Mouse (Mus musculus) small intestine, adult 2 months (tissue): ENCODE data around the gene Acd. TPM values are rescaled to one million over a fixed set of nuclear protein-coding genes. Genes with fewer than 3 reads are reported as not detected.

ENCODE experiments used
- H3K27ac ChIP-seq: fragments of 200-500 bp; 2 replicates; pipeline ENCODE4 v1.5.1; 2012; ENCODE audit warnings: low read depth, low read length, control low read depth, inconsistent platforms; ENCODE audit not compliant: insufficient read depth
- H3K27me3 ChIP-seq: fragments of 200-500 bp; 2 replicates; pipeline ENCODE4 v1.6.1; 2012; ENCODE audit warnings: mild to moderate bottlenecking, moderate library complexity, low read length, inconsistent platforms; ENCODE audit not compliant: control insufficient read depth, insufficient read depth
- H3K36me3 ChIP-seq: fragments of 200-500 bp; 2 replicates; pipeline ENCODE4 v1.6.1; 2012; ENCODE audit warnings: mild to moderate bottlenecking, low read length, control low read depth, inconsistent platforms; ENCODE audit not compliant: control insufficient read depth, insufficient read depth
- H3K4me1 ChIP-seq: fragments of 200-500 bp; 2 replicates; pipeline ENCODE4 v1.6.1; 2012; ENCODE audit warnings: low read length, inconsistent platforms, mixed read lengths; ENCODE audit not compliant: control insufficient read depth, insufficient read depth, insufficient read length
- H3K4me3 ChIP-seq: fragments of 200-500 bp; 2 replicates; pipeline ENCODE4 v1.5.1; 2012; ENCODE audit warnings: low read depth, mild to moderate bottlenecking, control low read depth, inconsistent platforms, low read length, moderate library complexity
- CTCF ChIP-seq: fragments of 200-500 bp; IDR thresholded peaks from 2 replicates; pipeline ENCODE4 v1.5.1; 2012; ENCODE audit warnings: low read depth, mild to moderate bottlenecking, control low read depth, inconsistent platforms, low read length, moderate library complexity, mixed read lengths; ENCODE audit not compliant: insufficient replicate concordance, insufficient read length; ENCODE audit errors: extremely low read depth
- POLR2A ChIP-seq: fragments of 200-500 bp; IDR thresholded peaks from 2 replicates; pipeline ENCODE4 v1.6.1; 2012; ENCODE audit warnings: low read depth, mild to moderate bottlenecking, control low read depth, inconsistent platforms, low read length, moderate library complexity
- WGBS: fragments of 180-500 bp; shearing (Covaris S2); methylation state at CpG from one replicate; pipeline ENCODE4 v1.1.7; 2018; 5-methylcytosine and 5-hydroxymethylcytosine counted together
- polyA plus RNA-seq: library from polyadenylated mRNA; depleted of rRNA; stranded (reverse); fragments of >200 nt; gene quantifications from 2 replicates; pipeline ENCODE4 v1.2.3, GENCODE M21; 2012; rRNA removed

The Acd gene
- polyA plus RNA-seq, 1 experiment: 20.6 TPM

DNA sequence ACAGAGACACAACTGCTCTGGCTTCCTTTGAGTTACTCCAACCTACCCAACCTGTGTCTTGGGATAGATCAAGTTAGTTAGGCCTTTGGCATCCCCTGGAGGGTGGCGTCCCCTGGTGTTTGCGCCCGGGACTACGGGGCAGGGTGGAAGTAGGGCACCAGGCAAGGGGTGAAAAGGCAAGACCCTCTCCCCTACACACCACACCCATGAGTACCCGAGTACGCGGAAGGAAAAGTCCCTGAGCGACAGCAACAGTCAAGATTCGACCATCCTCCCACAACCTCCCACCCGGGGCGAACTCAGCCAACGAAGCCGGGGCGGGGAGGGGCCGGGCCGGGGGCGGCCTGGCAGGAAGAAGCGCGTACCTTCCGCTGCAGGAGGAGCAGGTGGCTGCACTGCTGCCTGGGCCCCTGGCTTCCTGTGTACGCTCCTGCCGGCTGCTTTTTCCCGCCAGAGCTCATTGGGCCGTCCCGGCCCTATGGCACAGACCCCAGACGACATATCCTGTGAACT, 15.1 kb downstream of the Acd start, which contains the start of gene Carmil2:
TSS of gene Carmil2 (plus strand) at position 479 of the 513 bp plus-strand sequence.
- TF ChIP-seq POLR2A: no peak
- peak; percentile 68; the same call in 1 of the 2 replicates for TF ChIP-seq CTCF
- Histone ChIP-seq H3K4me3 (peak within 1 kb of the TSS; percentile 57), H3K27ac (no peak within 1 kb of the TSS), H3K36me3 (peaks cover 21% of the 10 kb centered on the region), H3K27me3 (no peaks in the 10 kb centered on the region), H3K4me1 (no peaks in the 10 kb centered on the region; the same call in 1 of the 2 replicates)
- 5% methylated on average over 26 of the region's 26 CpGs for WGBS

DNA sequence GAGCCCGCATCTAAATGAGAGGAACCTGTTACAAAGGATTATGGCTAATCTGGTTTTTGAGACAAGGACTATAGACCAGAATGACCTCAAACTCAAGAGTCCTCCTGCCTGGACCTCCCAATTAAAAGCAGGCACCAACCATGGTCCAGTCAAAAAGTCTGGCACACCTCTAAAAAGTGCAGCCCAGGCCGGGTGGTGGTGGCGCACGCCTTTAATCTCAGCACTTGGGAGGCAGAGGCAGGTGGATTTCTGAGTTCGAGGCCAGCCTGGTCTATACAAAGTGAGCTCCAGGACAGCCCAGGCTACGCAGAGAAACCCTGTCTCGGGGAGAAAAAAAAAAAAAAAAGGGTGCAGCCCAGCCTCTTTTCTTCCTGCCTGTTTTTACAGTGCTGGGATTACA, 15.6 kb downstream of the Acd start:
- no peaks in the 10 kb centered on the region for H3K27me3 ChIP-seq
- H3K36me3 ChIP-seq: peaks cover 26% of the 10 kb centered on the region
- H3K4me3 ChIP-seq: no peak overlapping the region
- no peaks in the 10 kb centered on the region; the same call in 1 of the 2 replicates for H3K4me1 ChIP-seq
- no peak overlapping the region for H3K27ac ChIP-seq
- 69% methylated on average over 7 of the region's 7 CpGs for WGBS
- no peak for TF ChIP-seq POLR2A
- no peak for TF ChIP-seq CTCF

DNA sequence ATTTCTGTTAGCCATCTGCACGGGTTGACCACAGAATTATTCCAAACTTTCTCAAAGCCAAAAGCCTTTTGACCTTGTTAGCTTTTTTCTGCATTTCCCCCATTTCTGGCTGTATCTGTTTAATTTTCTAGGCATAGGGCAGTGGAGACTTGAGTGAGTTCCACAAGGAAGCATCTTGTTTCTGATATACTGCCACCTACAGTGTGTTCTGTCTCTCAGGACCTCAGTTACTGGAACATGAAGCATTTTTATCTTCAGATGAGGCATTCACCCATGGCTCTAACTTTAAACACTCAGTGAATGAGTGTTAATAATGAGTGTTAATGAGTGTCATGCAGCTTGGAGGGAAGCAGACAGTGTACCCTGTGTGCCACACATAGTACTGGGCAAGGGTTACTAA, 23.0 kb downstream of the Acd start:
- Histone ChIP-seq H3K27ac (no peak overlapping the region), H3K36me3 (peaks cover 66% of the 10 kb centered on the region)
- WGBS: 65% methylated on average over 1 of the region's 1 CpGs

DNA sequence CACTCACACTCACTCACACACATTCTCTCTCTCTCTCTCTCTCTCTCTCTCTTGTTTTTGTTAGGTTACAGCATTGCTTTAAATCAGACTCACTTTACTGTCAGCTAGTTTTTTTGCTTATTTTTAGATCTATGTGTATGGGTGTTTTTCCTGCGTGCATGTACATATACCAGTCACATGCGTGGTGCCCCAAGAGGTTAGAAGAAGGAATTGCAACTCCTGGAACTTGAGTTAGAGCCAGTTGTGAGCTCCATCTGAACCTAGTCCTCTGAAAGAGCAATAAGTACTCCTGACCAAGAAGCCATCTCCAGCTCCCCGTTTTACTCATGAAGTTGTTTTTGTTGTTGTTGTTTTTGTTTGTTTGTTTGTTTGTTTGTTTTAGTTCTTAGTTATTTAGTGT, 39.7 kb downstream of the Acd start:
- no peak for TF ChIP-seq POLR2A
- no peak for TF ChIP-seq CTCF
- no peaks in the 10 kb centered on the region for H3K4me1 ChIP-seq
- H3K27me3 ChIP-seq: no peaks in the 10 kb centered on the region
- no peak overlapping the region for H3K4me3 ChIP-seq
- peaks cover 19% of the 10 kb centered on the region for H3K36me3 ChIP-seq
- 54% methylated on average over 3 of the region's 3 CpGs for WGBS
- H3K27ac ChIP-seq: no peak overlapping the region

More for the DNA sequence above, 23.0 kb downstream of the Acd start:
- TF ChIP-seq POLR2A: no peak
- no peak for TF ChIP-seq CTCF
- Histone ChIP-seq H3K4me3 (no peak overlapping the region), H3K27me3 (no peaks in the 10 kb centered on the region), H3K4me1 (no peaks in the 10 kb centered on the region)

DNA sequence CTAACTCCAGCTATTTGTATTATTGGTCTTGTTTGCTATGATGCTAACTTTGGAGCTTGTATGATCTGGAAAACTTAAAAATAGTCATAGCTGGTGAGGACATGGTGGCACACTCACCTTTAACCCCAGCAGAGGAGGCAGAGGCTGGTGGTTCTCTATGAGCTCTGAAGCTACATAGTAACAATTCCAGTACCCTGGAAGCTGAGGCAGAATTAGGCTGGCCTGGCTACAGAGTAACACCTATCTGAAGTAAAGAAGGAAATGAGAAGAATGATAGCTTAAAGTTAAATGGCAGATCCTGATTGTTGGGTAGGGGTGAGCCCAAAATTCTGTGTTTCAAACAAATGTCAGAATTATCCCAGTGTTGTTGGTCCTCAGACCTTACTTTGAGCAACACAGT, 43.3 kb downstream of the Acd start:
- Histone ChIP-seq H3K27ac (no peak overlapping the region), H3K4me1 (no peaks in the 10 kb centered on the region), H3K4me3 (no peak overlapping the region), H3K36me3 (peaks cover 15% of the 10 kb centered on the region), H3K27me3 (no peaks in the 10 kb centered on the region)
- TF ChIP-seq POLR2A (no peak), CTCF (no peak)

DNA sequence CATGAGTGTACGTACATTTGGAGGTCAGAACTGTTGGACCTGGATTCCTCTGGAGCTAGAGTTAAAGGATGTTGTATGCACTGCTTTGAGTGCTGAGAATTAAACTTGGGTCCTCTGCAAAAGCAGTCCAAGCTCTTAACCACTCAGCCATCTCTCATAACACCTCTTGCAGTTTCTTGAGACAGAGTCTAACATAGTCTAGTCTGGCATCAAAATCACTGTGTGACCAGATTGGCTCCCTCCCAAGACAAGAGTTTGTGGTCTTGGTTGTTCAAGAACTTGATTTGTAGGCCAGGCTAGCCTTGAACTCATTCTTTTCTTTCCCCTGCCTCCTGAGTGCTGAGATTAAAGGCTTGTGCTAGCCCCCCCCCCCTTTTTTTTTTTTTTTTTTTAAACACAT, 52.0 kb downstream of the Acd start:
- WGBS: 97% methylated on average over 1 of the region's 1 CpGs
- Histone ChIP-seq H3K36me3 (peaks cover 22% of the 10 kb centered on the region), H3K27me3 (no peaks in the 10 kb centered on the region), H3K27ac (no peak overlapping the region), H3K4me3 (no peak overlapping the region), H3K4me1 (no peaks in the 10 kb centered on the region; the same call in 1 of the 2 replicates)
- TF ChIP-seq CTCF (no peak), POLR2A (no peak)

Other genes with a start within 250 kb of the Acd start
- 36.9 and 60.5 TPM in 2 replicates for gene Tppp3, start 229.6 kb downstream of the Acd start, polyA plus RNA-seq
- 14.8 and 15.2 TPM in 2 replicates for gene Zdhhc1, start 204.2 kb downstream of the Acd start, polyA plus RNA-seq
- gene Hsd11b2, start 182.3 kb downstream of the Acd start, polyA plus RNA-seq: 5.0 and 12.2 TPM in 2 replicates
- 41.9 and 70.8 TPM in 2 replicates for gene Atp6v0d1, start 135.1 kb downstream of the Acd start, polyA plus RNA-seq
- gene Ripor1, start 95.8 kb downstream of the Acd start, polyA plus RNA-seq: 11.8 and 12.0 TPM in 2 replicates
- gene Ctcf, start 64.5 kb downstream of the Acd start, polyA plus RNA-seq: 5.3 and 8.4 TPM in 2 replicates
- gene Agrp, start 63.7 kb downstream of the Acd start, polyA plus RNA-seq: 0.35 TPM in 1 of 2 replicates, not detected in the other
- gene Carmil2, start 14.8 kb downstream of the Acd start, polyA plus RNA-seq: 2.9 and 5.4 TPM in 2 replicates
- 5.1 and 7.2 TPM in 2 replicates for gene Pard6a, start within 50 bp of the Acd start, polyA plus RNA-seq
- gene 4933405L10Rik, start 6.6 kb upstream of the Acd start, polyA plus RNA-seq: not detected in 2 replicates
- gene Enkd1, start 7.1 kb upstream of the Acd start, polyA plus RNA-seq: 3.6 and 5.3 TPM in 2 replicates
- 4.9 and 8.3 TPM in 2 replicates for gene Gfod2, start 57.6 kb upstream of the Acd start, polyA plus RNA-seq
- gene Ranbp10, start 126.2 kb upstream of the Acd start, polyA plus RNA-seq: 9.5 and 15.3 TPM in 2 replicates
- not detected in 2 replicates for gene Tsnaxip1, start 126.6 kb upstream of the Acd start, polyA plus RNA-seq
- 5.6 and 9.7 TPM in 2 replicates for gene Cenpt, start 152.2 kb upstream of the Acd start, polyA plus RNA-seq
- gene Thap11, start 154.0 kb upstream of the Acd start, polyA plus RNA-seq: 24.1 and 39.4 TPM in 2 replicates
- gene Nutf2, start 159.5 kb upstream of the Acd start, polyA plus RNA-seq: 11.5 and 15.3 TPM in 2 replicates
- 35.3 and 55.8 TPM in 2 replicates for gene Edc4, start 179.8 kb upstream of the Acd start, polyA plus RNA-seq
- gene Nrn1l, start 192.5 kb upstream of the Acd start, polyA plus RNA-seq: 0.74 and 3.9 TPM in 2 replicates
- gene Pskh1, start 199.3 kb upstream of the Acd start, polyA plus RNA-seq: 10.2 and 20.2 TPM in 2 replicates
- gene Ctrl, start 232.8 kb upstream of the Acd start, polyA plus RNA-seq: 32.5 and 17,898 TPM in 2 replicates
- 503 and 1,032 TPM in 2 replicates for gene Psmb10, start 237.3 kb upstream of the Acd start, polyA plus RNA-seq
- gene Lcat, start 242.3 kb upstream of the Acd start, polyA plus RNA-seq: 0.72 and 2.6 TPM in 2 replicates